Mouse (Mus musculus): ENCODE measurements around the gene Metrnl. TPM values are rescaled to one million over a fixed set of nuclear protein-coding genes. Genes with fewer than 3 reads are reported as not detected.

Metrnl gene
- polyA plus RNA-seq (2017; shearing (Covaris generic)), result 2.0 TPM

GRCm38 (mm10) chr11:121701244-121701643 lies at the start of gene Metrnl:
TSS of gene Metrnl (plus strand) at chr11:121701544.

GRCm38 (mm10) chr11:121672990-121673572 lies 28.3 kb upstream of the Metrnl start, which contains the start of gene B3gntl1:
TSS of gene B3gntl1 (minus strand) at chr11:121673153.

Other genes starting within 250 kb of the Metrnl start
- gene Tbcd, start 249.6 kb upstream of the Metrnl start, polyA plus RNA-seq (2017; shearing (Covaris generic)), result 48.9 TPM
- gene Zfp750, start 182.2 kb upstream of the Metrnl start, polyA plus RNA-seq (2017; shearing (Covaris generic)), result 0.32 TPM
- 11.4 TPM for gene B3gntl1, start 28.4 kb upstream of the Metrnl start, polyA plus RNA-seq (2017; shearing (Covaris generic))
- not detected for gene Ptchd3, start 128.7 kb downstream of the Metrnl start, polyA plus RNA-seq (2017; shearing (Covaris generic))